Mouse (Mus musculus) adrenal gland, adult 18-20 months (tissue): ENCODE data around the gene Sox2. TPM values are rescaled to one million over a fixed set of nuclear protein-coding genes. Genes with fewer than 3 reads are reported as not detected.

ENCODE experiments used
- DNase-seq, 2 experiments: peaks; one replicate each; pipeline ENCODE4 v3.0.0; 2021 to 2022; ENCODE audit warnings: low spot score in 2 of 2
- total RNA-seq, 2 experiments: library from RNA; stranded (reverse); gene quantifications; 1 replicate in 1 of 2; 2 replicates in 1 of 2; pipeline ENCODE4 v1.2.3; 2021

Gene Sox2
- total RNA-seq, 2 experiments from 2014 or later, result 0.22 to 0.30 TPM

DNA sequence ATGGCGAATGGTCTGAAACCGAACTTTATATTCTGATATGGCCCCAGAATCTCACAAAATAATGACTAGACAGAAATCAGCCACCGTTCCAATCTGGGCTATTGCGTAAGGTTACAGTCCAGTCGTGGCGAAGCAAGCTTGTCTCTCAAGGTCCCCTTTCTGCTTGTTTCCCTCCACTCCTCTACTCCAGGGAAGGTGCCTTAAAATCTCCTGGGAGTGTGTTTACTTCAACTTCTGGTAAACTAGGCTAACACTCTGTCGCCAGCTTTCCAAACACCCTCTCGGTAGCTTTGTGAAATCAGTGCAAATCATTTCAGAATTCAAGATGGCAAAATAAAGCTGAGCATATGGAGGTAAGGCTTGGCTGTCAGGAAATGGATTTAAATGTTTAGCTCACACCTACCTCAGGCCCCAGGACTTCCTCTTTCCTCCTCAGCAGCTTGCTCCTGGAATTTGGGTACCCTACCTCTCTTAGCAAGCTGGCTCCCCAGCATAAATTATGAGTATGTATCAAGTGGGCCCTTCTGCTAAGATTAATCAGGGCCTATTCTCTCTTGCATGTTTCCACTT is 8.8 kb downstream of the Sox2 start:
- no peak for DNase-seq

DNA sequence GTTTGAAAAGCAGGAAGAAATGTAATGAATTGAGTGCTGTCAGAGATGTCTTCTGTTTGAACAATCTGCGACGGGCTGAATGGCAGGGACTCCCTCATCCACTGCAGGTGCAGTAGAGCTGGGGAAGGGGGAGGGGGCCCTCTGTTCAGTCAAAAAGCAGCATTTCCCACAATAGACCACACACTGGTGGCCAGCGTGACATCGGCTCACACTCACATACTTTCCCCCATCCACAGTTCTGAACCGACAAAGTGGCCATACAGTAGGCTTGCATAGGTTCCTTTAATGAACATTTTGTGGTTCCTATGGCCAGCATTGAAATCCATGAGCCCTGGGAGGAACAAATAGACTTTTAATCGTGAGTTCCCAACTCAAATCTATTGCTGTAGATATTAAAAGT is 9.7 kb downstream of the Sox2 start:
- no peak for DNase-seq

DNA sequence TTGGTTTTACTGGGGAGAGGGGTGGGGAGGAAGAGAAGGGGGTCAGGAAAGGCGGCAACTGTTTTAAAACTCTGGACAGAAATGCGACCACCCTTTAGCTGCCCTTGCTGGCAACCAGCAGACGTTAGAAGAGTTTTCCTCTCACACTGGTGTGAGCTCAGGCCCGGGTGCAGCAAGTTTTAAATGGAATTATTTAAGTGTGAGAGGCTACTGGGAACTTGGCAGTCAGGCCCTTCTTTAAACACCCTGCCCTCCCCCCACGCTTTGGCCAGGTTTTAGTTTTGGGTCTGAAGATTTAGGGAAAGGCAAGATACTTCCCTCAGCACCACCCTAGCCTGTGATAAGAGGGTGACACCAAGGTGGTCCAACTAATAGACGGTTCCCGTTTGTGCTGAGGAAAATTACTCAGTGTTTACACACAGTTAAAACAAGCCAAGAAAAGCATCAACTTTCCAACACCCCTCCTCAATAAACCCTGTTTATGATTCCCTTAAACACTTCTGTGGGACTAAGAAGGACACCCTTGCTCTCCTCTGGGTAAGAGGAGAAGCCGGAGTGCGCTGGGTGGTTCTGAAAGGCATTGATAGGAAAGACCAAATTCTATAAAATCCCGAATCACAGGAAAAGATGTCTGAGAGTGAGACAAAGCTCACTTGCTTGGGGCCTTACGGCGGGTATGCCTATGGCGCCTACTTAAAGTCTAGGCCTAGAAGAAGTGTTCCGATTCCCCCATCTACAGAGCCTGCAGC is 10.5 kb downstream of the Sox2 start:
- no peak for DNase-seq

DNA sequence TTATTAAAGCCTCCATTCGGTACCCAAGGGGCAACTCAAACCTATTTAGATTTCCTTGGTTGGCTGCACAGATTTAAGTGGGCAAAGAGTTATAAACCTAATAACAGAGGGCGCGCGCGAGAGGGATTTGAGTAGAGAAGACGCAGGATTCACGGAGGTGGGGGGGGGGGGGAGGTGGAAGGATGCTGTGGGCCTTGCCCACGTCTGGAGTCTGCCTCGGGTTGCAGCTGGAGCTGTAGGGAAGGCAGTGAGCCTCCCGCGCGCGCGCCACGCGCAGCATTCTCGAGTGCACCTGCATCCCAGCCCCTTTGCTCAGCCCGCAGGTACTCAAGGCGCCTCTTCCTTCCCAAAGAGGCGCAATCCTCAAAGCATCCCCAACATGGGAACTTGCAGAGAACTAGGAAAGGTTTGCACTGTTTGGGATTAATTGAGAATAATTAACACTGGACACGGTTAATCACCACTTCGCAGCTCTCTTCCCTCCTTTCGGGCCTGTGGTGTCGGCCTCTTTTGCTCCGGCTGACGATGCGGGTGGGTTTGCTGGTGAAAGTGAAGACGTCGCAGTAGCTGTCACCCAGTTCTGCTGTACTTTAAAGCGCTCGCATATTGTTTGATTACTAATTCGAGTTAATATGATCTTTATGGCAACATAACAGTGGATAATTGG is 11.3 kb downstream of the Sox2 start:
- no peak for DNase-seq

DNA sequence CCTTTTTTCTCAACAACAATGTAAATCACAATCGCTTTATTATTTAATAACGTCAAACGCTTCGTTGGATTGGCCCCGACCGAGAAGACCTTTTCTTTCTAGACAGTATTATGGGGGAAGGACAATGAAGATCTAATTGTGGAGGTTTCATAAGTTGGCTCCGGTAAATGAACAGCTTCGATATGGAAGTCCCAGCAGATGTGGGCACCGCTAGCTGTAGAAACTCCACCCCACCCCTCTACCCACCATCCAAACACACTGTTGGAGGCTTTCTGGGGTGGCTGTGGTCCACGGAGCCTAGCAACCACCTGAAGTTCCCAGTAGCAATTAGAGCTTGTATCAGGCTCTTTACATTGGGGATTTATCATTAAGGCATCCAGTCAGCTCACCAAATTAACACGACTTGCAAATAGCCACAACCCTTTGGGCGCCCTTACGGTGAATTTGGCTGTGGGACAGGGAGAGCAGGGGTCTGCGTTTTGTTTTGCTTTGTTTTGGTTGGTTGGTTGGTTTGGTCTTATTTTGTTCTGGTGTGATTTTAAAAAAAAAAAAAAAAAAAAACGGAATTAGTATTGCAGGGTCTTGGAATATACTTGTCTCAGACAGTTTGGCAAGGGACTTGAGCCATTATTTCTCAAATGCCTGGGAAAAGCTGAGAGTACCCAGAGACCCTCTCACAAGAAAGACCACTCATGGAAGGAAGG is 12.0 kb downstream of the Sox2 start:
- no peak for DNase-seq

DNA sequence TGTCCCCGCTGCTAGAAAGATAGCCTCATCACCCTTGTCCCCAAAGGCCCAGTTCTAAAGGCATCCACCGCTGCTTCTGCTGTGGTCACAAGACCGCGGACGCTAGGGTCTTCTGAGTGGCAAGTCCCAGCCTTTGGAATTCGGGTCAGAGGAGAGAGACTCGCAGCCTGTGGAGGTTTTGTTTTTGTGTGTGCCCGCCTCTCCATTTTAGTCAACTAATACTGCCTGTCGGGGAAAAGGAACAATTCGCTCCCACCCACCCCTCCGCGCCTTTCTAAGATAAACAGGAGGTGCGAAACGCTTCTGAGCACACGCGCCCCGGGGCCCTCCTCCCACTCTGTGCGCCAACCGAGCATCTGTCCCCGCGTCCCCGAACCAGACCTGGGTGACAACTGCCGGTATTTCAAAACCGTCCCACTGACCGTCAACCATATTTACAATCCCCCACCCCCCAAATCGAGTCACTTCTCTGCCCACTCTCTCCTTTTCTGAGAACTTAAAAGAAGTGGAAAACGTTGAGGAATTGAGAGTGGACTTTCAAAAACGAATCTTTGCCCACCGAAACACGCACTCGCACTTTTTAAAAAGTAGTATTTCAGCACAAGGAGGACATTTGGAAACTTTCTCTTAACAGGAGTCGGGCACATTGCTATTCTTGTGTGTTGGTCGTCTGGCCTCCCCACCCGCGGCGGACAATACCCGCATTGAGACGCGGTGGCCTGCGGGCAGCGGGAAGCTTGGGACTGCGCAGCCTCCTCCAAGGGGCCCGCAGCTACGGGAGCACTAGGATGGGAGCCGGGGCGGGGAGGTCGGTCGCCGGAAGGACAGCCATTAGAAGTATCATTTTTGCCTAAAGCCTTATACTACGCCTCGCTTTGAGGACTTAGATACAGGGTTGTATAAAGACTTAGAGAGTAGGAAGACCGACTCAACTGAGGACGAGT is 12.8 kb downstream of the Sox2 start:
- DNase-seq, result no peak

DNA sequence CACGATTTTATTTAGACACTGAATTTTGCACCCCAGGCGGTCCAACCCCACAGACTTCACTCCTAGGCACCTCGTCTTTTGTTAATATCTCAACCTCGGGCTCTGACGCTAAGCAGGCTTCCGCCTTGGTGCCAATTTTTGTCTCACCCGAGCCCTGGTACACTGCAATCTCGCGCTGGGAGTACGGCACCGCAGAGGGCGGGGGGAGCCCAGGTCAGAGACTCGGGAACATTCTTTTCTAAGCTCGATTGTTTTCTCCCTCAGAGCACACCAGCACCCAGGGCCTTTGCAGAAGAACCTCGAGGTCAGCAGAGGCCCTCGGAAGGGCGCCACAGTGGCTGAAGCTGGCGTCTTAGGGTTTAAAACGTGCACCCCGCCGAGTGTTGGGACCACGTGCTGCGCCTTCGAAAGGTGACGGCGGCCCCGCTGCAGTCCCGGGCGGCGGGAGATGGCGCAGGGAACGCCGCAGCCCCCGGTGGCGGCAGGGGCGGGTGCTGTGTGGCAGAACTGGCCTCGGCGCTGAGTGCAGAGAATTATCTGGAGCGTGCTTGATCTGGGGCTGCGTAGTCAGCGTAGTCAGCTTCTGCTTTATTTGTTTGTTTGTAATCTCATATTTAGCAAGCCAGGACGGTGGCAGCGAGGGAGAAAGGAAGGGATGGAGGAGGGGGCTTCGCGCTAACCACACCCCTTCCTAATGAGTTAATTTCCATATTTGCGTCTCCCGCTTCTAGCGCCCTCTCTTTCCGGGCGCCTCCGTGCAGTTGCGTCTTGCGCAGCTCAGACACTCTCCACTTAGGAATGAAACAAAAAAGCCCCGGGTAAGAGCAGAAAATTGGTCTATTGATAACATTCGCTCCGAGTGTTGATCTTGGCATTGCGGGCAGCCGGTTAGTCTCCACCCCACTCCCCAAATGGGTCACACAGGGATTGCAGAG is 13.8 kb downstream of the Sox2 start:
- DNase-seq, result no peak

DNA sequence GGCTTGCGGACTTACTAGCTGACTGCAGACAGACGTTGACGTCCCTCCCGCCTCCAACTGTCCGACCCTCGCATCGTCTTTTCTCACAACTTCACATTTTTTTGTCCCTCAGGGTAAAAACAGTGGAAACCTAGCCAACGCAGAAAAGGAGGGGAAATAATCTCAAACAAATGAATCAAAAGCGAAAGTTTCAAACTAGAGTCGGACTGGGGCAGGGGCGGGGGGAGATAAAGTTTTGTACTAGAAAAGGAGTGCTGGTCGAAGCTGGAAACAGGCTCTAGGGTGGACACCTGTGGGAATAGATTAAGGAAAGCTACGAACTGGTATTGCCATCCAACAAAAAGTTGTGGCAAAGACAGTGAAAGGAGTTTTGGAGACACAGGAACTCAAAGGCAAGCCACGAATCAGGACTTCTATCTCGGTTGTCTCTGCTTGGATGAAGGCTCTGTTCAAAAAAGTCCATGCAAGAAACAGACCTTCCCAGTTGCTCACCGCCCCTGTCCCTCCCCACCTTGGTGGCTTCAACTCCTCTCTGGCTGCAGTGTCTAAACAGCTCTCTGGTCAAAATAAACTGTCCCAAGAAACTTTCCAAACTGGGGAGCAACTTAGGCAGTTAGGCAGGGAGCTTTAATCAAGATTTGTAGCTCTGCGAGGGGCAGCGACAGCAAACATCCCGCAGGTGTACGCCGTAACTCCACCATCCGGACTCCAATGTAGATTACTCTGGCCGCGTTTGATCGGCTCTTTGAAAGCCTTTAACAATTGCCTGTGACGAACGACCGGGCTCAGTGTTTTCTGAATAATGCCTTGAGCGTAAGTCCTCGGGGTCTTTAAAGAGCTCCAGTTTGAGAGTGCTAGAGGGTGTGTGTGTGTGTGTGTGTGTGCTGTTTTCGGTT is 14.7 kb downstream of the Sox2 start:
- DNase-seq, result no peak

DNA sequence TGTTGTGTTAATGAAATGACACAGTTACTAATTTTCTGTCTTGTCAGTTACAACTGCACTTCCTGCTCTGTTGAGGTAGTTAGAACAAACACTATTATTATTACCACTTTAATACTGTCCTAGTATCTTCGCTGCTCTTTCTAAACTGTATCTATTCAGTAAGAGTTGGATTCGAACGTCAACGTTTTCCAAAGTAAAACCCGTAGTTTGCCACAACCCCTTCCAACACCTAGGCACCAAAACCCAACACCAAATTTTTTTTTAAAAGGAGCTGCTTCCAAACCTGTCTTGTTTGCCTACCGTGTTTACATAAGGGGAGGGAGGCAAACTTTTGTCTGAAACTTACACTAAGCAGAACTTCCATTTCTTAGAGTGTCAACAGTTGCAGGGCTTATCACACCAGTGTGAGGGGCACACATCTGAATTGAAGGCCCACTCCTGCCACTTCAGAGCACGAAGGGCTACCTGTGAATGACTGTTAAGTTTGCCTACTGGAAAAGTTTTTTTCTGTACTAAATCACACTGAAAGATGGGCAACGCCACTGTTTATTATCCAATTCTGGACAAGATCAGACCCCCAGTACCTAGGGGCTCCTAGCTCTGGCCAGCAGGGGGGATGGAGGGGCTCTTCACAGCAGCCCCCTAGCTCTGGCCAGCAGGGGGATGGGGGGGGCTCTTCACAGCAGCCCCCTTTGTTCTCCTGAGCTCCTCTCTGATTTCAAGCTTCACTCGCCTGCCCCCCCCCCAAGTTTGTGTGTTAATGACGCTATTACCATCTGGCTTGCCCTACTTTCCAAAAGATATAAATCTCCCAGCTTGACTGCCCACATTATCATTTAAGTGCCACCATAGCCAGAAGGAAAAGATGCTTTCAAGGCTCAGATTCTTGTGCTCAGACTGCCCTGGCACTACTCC is 15.8 kb downstream of the Sox2 start:
- no peak for DNase-seq

DNA sequence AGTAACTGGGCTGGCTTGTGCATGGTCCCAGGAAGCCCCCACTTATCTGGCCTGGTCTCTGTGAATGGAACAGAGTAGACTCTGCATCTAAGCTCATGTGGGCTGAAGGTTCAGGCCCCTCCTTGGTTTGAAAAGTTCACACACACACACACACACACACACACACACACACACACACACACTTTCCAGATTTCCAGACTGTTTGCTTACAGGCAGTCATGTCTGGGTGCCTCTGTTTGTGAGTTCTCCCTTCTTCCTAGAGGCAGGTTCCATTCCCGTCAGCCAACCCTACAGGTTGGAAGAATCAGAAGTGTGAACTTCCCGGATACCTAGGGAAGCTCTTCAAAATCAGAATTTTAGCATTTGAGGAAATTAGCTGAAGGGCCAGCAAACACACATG is 17.0 kb downstream of the Sox2 start:
- no peak for DNase-seq

DNA sequence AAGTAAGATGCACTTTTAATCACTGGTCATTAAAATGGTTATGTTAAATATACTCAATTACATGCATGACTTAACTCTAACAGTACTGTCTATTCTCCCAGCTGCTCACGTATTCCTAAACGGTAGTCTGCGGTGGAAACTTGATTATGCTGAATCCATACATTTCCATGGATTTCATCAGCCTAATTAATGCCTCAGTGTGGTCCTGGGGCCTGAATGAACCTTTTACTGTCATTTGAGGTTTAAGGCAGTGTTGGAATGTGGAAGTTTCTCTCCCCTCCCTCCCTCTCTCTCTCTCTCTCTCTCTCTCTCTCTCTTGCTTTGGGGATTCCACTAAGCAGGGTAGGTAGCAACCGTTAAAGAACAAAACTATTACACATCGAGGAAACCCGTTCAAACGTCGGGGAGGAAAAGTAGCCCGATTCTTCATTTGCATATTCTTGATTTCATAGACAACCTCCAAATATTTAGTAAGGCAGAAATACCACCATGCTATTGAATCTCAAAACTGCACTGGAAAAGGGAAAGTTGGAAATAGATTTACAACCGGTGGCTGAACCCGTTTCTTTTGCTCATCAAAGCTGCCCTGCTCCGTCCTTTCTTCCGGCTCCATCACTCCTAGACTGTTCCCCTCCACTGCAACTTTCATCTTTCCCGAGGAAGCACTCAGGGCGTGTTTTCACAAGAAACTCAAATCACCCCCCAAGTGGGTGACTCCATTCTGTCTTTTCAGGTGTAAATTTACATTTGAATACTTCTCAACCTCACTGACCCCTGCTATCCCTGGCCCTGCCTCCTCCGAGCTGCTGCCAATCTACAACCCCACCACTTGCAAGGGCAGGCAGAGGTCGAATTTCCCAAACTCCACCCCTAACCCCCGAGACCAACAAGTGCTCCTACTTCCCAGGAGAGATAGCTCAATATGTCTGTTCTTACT is 17.9 kb downstream of the Sox2 start:
- DNase-seq, result no peak

DNA sequence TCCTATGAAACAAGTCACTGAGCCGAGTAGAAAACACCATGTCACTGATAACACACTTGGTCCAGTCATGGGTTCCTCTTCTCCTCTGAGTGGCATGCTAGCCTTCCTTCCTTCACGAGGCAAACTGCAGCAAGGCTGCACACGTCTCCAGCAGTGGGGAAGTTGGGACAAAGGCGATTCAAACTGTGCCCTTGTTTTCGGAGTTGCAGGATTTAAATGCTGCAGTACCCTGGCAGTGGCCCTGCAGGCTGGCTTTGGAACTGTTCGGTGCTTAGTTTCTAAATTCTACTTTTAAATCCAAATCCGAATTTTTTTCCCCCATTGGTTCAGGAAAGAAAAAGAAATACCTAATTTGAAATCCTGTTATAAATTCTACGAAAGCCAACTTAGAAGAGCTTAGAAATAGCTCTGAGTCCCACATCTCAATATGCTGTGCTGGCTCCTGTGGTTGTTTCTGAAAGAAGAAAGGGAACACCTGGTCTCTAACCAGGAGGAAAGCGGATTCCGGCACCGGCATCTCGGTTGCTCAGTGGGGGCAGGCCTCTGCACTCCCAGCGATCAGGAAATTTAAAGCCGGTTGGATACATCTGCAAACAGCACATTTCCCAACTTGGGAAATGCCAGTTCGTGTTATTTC is 20.9 kb downstream of the Sox2 start:
- no peak for DNase-seq

DNA sequence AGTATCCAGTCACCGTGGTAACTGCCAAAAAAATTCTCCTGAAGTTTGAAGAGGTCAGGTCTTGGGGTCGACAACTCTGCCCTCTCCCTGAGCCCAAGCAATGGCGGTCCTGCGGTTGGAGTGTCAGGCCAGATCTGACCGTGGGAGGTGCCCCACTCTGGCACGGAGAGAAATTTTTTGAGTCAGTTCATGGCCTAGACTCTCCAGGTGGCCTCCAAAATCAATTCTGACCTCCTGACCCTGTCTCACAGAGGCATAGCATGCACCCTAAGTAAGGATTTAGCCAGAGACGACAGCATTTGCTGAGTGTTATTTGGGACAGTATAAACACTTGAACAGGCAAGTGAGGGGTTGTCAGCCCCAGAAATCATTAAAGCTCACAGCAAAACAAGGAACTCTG is 28.6 kb downstream of the Sox2 start:
- no peak for DNase-seq

DNA sequence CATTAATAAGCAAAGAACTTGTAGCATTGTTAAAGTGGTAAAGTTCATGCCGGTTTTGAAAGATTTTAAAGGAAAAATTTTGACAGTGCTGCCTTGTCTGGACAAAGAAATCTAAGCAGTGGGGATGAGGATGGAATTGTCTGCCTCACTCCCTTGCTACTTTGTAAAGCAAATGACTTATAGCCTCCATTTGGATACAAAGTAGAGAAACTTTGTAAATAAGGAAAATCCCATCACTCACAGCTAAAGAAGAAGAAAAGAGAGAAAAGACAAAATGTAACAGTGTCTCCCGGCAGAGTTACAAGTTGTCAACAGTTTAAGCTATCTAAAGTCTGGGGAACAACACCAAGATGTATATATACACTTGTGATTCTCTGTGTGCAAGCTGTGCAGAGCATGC is 29.2 kb downstream of the Sox2 start:
- DNase-seq, result no peak

DNA sequence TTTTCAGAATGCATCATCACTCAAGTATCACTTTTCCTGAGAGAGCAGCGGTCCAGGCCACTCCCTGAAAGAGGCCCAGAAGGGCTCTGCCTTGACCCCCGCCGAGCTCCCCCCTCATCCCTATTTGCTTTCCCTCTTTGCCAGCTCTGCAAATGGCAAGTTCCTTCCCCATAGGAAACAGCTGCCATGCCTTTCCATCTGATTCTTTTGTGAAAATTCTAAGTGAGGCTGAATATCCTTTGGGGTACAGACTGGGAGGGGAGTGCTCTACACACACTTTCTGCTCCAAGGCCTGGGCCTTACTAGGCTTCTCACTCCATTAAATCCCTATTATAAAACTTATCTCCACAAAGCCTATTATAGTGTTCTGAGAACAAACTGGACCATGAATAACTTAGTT is 29.7 kb downstream of the Sox2 start:
- DNase-seq, result no peak

DNA sequence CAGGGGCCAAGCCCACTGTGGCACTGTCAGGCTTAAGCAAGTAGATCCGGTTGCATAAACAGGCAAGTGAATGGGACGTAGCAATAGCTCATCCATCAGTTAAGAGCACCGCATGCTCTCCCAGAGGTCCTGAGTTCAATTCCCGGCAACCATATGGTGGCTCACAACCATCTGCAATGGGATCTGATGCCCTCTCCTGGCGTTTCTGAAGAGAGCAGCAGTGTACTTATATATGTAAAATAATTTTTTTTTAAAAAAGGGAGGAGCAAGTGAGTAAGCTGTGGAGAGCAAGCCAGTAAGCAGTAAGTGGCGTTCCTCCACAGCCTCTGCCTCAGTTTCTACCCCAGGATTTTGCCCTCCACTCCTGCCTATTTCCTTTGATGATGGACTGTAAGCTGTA is 37.9 kb downstream of the Sox2 start:
- no peak for DNase-seq
